Mouse (Mus musculus): ENCODE measurements around the gene Cabp4. TPM values are rescaled to one million over a fixed set of nuclear protein-coding genes. Genes with fewer than 3 reads are reported as not detected.
A peak's percentile ranks its signal among the peaks of the same experiment; 100 is the strongest.
"Not testable (repeated sequence)": the region's sequence is repeated elsewhere in the genome, so short reads cannot be mapped to it uniquely, and the experiment has no call there.

Cabp4 gene
- total and polyA plus RNA-seq, 2 experiments from 2014 or later: 0.36 TPM; not detected in 1

DNA sequence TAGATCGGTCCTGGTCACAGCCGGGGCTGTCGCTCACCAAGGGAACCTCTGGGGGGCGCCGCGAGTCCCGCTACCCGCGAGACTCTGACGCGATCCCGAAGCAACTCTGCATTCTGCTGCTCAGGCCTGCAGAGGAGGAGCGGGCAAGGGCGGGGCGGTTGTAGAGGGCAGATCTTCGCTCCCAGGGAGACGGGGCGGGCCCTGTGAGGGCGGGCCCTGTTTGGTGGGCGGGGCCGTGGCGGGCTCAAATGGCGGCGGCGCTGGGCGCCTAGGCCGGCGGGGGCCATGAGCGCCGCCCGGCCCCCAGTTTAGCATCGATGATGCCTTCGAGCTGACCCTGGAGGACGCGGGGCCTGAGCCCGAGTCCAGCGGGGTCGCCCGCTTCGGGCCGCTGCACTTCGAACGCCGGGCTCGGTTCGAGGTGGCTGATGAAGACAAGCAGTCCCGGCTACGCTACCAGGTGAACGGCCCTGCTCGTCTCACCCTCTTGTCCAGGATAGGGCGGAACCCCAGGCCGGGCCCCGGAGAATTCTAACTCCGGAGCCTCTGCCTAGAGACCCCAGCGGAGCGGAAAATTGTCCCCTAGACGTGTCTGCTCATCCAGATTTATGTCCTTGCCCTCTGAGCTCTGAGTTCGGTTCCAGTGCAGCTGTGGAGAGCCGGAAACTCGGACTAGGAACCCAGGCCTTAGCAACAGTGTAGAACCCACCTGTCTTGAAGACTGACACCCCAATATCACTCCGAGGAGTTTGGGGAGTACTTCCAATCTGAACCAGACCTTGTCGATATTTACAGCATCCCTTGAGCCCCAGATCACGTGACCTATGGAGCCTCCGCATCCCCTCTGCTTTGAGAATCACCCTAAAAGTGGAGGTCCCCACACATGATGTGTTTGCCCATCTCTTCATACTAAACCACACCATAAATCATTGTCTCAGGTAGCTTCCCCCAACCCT, 17.8 kb downstream of the Cabp4 start, which contains the start of gene Aip:
Gene Aip, minus strand, starts transcription at position 118 of the 956 bp plus-strand sequence.
- Histone ChIP-seq H3K4me1 (ENCODE audit: insufficient read depth, low read length) (peaks cover 12% of the 10 kb centered on the region; the same call in 1 of the 2 replicates), H3K27ac (ENCODE audit: low read depth, low read length) (peak within 1 kb of the TSS; percentile 75), H3K27me3 (ENCODE audit: insufficient read depth, low read length) (no peaks in the 10 kb centered on the region), H3K4me2 (ENCODE audit: low read depth, low read length, poor library complexity, severe bottlenecking) (peak within 1 kb of the TSS; percentile 58), H3K36me3 (ENCODE audit: insufficient read depth, low read length) (peaks cover 18% of the 10 kb centered on the region), H3K4me3 (ENCODE audit: low read depth, low read length) (peak within 1 kb of the TSS; percentile 76), H3K9ac (replicated peaks; ENCODE audit: low read length, poor library complexity, severe bottlenecking) (peak within 1 kb of the TSS; percentile 86), H3K9me3 (ENCODE audit: low read length) (no peaks in the 10 kb centered on the region)
- peak; percentile 77 for TF ChIP-seq CTCF (IDR thresholded peaks at IDR 0.05)
- DNase-seq (ENCODE audit: low spot score): peak; percentile 98
- WGBS: under 1% methylated on average over 62 of the region's 64 CpGs
- peak; percentile 92 for ATAC-seq (ENCODE audit: low FRiP score)

DNA sequence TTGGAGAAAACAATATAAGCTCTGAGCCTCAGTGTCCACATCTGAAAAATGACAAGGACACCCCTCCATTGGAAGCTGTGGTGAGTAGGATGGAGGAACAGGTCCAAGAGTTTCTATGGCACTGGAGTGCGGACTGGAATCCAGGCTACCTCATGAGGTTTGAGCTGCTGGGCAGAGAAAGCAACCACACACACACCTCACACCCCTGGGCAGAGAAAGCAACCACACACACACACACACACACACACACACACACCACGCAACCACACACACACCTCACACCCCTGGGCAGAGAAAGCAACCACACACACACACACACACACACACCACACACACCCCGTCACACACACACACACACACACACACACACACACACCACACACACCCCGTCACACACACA, 18.6 kb downstream of the Cabp4 start:
- peaks cover 18% of the 10 kb centered on the region for H3K36me3 ChIP-seq (ENCODE audit: insufficient read depth, low read length)
- H3K27ac ChIP-seq (ENCODE audit: low read depth, low read length): peak overlapping the region; percentile 75; the same call in 1 of the 2 replicates
- H3K4me1 ChIP-seq (ENCODE audit: insufficient read depth, low read length): peaks cover 18% of the 10 kb centered on the region
- ATAC-seq (ENCODE audit: low FRiP score): peak; percentile 36
- not testable (repeated sequence) for H3K27me3 ChIP-seq (ENCODE audit: insufficient read depth, low read length); H3K9me3 ChIP-seq (ENCODE audit: low read length)
- peak overlapping the region; percentile 76 for H3K4me3 ChIP-seq (ENCODE audit: low read depth, low read length)
- WGBS: 5% methylated on average over 3 of the region's 4 CpGs
- H3K4me2 ChIP-seq (ENCODE audit: low read depth, low read length, poor library complexity, severe bottlenecking): peak overlapping the region; percentile 58
- peak; percentile 28 for DNase-seq (ENCODE audit: low spot score)
- peak overlapping the region; percentile 86 for H3K9ac ChIP-seq (replicated peaks; ENCODE audit: low read length, poor library complexity, severe bottlenecking)

DNA sequence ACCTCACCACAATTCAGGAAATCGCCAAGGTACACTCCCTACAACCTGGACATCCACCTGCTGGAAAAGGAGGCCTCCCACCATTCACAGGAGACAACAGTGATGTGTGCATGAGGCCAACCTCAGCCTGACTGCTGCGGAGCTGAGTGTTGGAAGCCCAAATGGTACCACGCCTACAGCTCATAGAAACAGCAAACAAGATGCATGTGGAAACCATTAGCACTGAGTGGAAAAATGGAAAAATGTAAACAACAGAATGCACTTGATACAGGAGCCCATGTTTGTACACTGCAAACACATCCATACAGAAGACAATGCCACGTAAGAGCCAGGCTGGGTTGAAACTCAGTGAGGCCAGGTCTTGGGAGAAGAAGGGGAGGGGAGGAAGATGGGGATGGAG, 19.4 kb downstream of the Cabp4 start:
- peaks cover 10% of the 10 kb centered on the region for H3K36me3 ChIP-seq (ENCODE audit: insufficient read depth, low read length)
- no peak overlapping the region for H3K9ac ChIP-seq (replicated peaks; ENCODE audit: low read length, poor library complexity, severe bottlenecking)
- 89% methylated on average over 4 of the region's 4 CpGs for WGBS
- H3K4me1 ChIP-seq (ENCODE audit: insufficient read depth, low read length): peaks cover 20% of the 10 kb centered on the region
- ATAC-seq (ENCODE audit: low FRiP score): no peak
- no peak overlapping the region for H3K4me3 ChIP-seq (ENCODE audit: low read depth, low read length)
- no peak for TF ChIP-seq CTCF (IDR thresholded peaks at IDR 0.05)
- H3K4me2 ChIP-seq (ENCODE audit: low read depth, low read length, poor library complexity, severe bottlenecking): no peak overlapping the region
- H3K9me3 ChIP-seq (ENCODE audit: low read length): no peaks in the 10 kb centered on the region
- H3K27me3 ChIP-seq (ENCODE audit: insufficient read depth, low read length): no peaks in the 10 kb centered on the region
- DNase-seq (ENCODE audit: low spot score): no peak
- no peak overlapping the region for H3K27ac ChIP-seq (ENCODE audit: low read depth, low read length)

DNA sequence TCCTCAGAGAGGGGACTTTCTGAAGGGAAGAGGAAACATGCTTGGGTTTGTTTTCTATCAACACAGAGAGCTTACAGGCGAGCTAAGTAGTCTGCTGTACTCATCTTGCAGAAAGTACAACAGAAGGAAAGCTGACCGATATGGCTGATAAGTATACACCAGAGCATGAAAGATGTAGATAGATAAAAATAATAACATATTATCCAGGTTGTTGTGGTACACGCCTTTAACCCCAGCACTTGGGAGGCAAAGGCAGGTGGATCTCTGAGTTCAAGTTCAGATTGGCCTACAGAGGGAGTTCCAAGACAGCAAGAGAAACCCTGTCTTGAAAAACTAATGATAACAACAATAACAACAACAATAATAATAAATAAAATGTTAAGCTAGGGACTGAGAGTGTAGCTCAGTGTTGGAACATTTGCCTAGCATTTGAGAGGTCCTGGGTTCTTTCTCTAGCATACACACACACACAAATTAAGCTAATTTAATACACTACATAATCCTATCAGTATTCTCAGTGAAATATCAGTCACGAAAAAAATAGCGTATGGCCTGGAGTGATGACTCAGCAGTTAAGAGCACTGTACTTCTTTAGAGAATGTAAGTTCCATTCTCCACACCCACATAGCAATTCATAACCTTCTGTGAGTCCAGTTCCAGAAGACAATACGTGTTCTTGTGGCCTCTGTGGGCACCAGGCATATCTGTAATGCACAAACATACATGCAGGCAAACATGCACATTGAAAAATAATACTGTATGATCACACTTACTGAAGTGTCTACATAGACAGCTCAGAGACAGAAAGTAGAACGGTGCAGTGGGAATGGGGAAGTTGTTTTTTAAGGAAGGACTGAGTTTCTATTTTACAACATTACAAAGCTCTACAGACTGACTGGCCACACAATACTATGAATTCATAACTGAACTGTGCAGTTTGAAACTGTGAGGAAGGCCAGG, 21.1 kb downstream of the Cabp4 start:
- no peaks in the 10 kb centered on the region for H3K27me3 ChIP-seq (ENCODE audit: insufficient read depth, low read length)
- H3K9ac ChIP-seq (replicated peaks; ENCODE audit: low read length, poor library complexity, severe bottlenecking): no peak overlapping the region
- DNase-seq (ENCODE audit: low spot score) (no peak), ATAC-seq (ENCODE audit: low FRiP score) (no peak)
- H3K4me3 ChIP-seq (ENCODE audit: low read depth, low read length): no peak overlapping the region
- peaks cover 3% of the 10 kb centered on the region; the same call in 1 of the 2 replicates for H3K36me3 ChIP-seq (ENCODE audit: insufficient read depth, low read length)
- peaks cover 20% of the 10 kb centered on the region for H3K4me1 ChIP-seq (ENCODE audit: insufficient read depth, low read length)
- no peak for TF ChIP-seq CTCF (IDR thresholded peaks at IDR 0.05)
- no peak overlapping the region for H3K27ac ChIP-seq (ENCODE audit: low read depth, low read length)
- 84% methylated on average over 7 of the region's 7 CpGs for WGBS
- H3K4me2 ChIP-seq (ENCODE audit: low read depth, low read length, poor library complexity, severe bottlenecking): no peak overlapping the region
- H3K9me3 ChIP-seq (ENCODE audit: low read length): no peaks in the 10 kb centered on the region

DNA sequence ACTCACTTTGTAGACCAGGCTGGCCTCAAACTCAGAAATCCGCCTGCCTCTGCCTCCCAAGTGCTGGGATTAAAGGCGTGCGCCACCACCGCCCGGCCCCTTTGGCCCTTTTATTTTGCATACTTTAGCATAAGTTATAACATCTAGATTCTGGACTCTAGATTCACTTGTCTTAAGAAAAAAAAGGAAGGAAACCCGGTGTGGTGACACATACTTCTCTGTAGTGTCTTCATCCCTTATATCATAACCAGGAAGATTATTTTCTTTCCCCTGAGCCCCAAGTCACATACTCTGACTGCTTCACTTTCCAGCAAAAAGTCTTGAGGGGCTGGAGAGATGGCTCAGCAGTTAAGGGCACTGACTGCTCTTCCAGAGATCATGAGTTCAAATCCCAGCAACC, 21.9 kb downstream of the Cabp4 start:
- ATAC-seq (ENCODE audit: low FRiP score); H3K9me3 ChIP-seq (ENCODE audit: low read length); H3K4me3 ChIP-seq (ENCODE audit: low read depth, low read length); H3K27me3 ChIP-seq (ENCODE audit: insufficient read depth, low read length); H3K9ac ChIP-seq (replicated peaks; ENCODE audit: low read length, poor library complexity, severe bottlenecking); DNase-seq (ENCODE audit: low spot score): not testable (repeated sequence)
- WGBS: 63% methylated on average over 6 of the region's 6 CpGs
- H3K4me2 ChIP-seq (ENCODE audit: low read depth, low read length, poor library complexity, severe bottlenecking): 0 out of 2 replicates have a peak overlapping the region, but pooled peaks have one; percentile 20
- peaks cover 13% of the 10 kb centered on the region for H3K4me1 ChIP-seq (ENCODE audit: insufficient read depth, low read length)
- 0 out of 2 replicates have a peak overlapping the region, but pooled peaks have one; percentile 32 for H3K27ac ChIP-seq (ENCODE audit: low read depth, low read length)
- peaks cover 10% of the 10 kb centered on the region; the same call in 1 of the 2 replicates for H3K36me3 ChIP-seq (ENCODE audit: insufficient read depth, low read length)
